Mouse (Mus musculus) adrenal gland, postnatal 0 days (tissue): ENCODE measurements around the gene Vmac. TPM values are rescaled to one million over a fixed set of nuclear protein-coding genes. Genes with fewer than 3 reads are reported as not detected.

Experiments
- polyA plus RNA-seq: library from polyadenylated mRNA; unstranded; fragments of >200 nt; fragmentation: Nextera tagmentation; extraction: Ambion mirVana; gene quantifications from 2 replicates; pipeline ENCODE4 v1.2.1, GENCODE M21; 2015

Vmac gene
- polyA plus RNA-seq, result 19.4 and 35.9 TPM in 2 replicates

GRCm38 (mm10) chr17:56717363-56718058 is at the start of gene Vmac, which contains the start of gene Ndufa11:
Gene Vmac (minus strand): TSS chr17:56718022.
Gene Ndufa11 (plus strand): TSS chr17:56717767.

GRCm38 (mm10) chr17:56764474-56765354 is 46.9 kb upstream of the Vmac start, which contains the start of gene Dus3l:
Gene Dus3l (plus strand): TSS chr17:56764757.

GRCm38 (mm10) chr17:56757416-56758123 is 39.7 kb upstream of the Vmac start, which contains the start of gene Nrtn:
Gene Nrtn (minus strand): TSS chr17:56757530.

GRCm38 (mm10) chr17:56672941-56673646 is 44.7 kb downstream of the Vmac start, which contains the start of gene Ranbp3:
Gene Ranbp3 (plus strand): TSS chr17:56673294.

Other genes starting within 250 kb of the Vmac start
- gene Ptprs, start 241.5 kb downstream of the Vmac start, polyA plus RNA-seq, result 52.6 and 62.0 TPM in 2 replicates
- gene Znrf4, start 205.6 kb downstream of the Vmac start, polyA plus RNA-seq, result not detected in 2 replicates
- not detected in 2 replicates for gene Gm20219, start 163.6 kb downstream of the Vmac start, polyA plus RNA-seq
- 29.1 and 47.8 TPM in 2 replicates for gene Safb2, start 133.4 kb downstream of the Vmac start, polyA plus RNA-seq
- gene Safb, start 133.2 kb downstream of the Vmac start, polyA plus RNA-seq, result 37.7 and 44.7 TPM in 2 replicates
- gene 2410015M20Rik, start 108.3 kb downstream of the Vmac start, polyA plus RNA-seq, result 641 and 952 TPM in 2 replicates
- gene Rpl36, start 104.6 kb downstream of the Vmac start, polyA plus RNA-seq, result 2,312 and 3,349 TPM in 2 replicates
- 66.1 and 166 TPM in 2 replicates for gene Lonp1, start 91.1 kb downstream of the Vmac start, polyA plus RNA-seq
- 0.98 and 2.5 TPM in 2 replicates for gene Catsperd, start 89.9 kb downstream of the Vmac start, polyA plus RNA-seq
- gene Ranbp3, start 44.7 kb downstream of the Vmac start, polyA plus RNA-seq, result 37.1 and 48.7 TPM in 2 replicates
- 563 and 594 TPM in 2 replicates for gene Ndufa11, start 255 bp downstream of the Vmac start, polyA plus RNA-seq
- gene Nrtn, start 39.5 kb upstream of the Vmac start, polyA plus RNA-seq, result 14.4 and 16.2 TPM in 2 replicates
- gene Dus3l, start 46.7 kb upstream of the Vmac start, polyA plus RNA-seq, result 26.3 and 33.9 TPM in 2 replicates
- 0.17 and 0.46 TPM in 2 replicates for gene Prr22, start 52.2 kb upstream of the Vmac start, polyA plus RNA-seq
- 2.0 and 3.3 TPM in 2 replicates for gene Rfx2, start 113.0 kb upstream of the Vmac start, polyA plus RNA-seq
- not detected in 2 replicates for gene Acsbg2, start 156.4 kb upstream of the Vmac start, polyA plus RNA-seq
- 0.19 and 0.26 TPM in 2 replicates for gene 1700061G19Rik, start 157.5 kb upstream of the Vmac start, polyA plus RNA-seq
- 13.6 and 14.1 TPM in 2 replicates for gene Mllt1, start 217.4 kb upstream of the Vmac start, polyA plus RNA-seq